Mouse (Mus musculus) left cerebral cortex, adult 18-20 months (tissue): Measurements from ENCODE around the gene Plbd2. TPM values are rescaled to one million over a fixed set of nuclear protein-coding genes. Genes with fewer than 3 reads are reported as not detected.

ENCODE experiments used
- DNase-seq, 2 experiments: peaks; one replicate each; pipeline ENCODE4 v3.0.0; 2021 to 2022; ENCODE audit warnings: low spot score in 2 of 2, mixed read lengths in 1 of 2
- total RNA-seq, 2 experiments: library from RNA; stranded (reverse); gene quantifications; 2 replicates each; pipeline ENCODE4 v1.2.3; 2021

The Plbd2 gene
- total RNA-seq, 2 experiments from 2014 or later = 54.5 to 57.2 TPM

DNA sequence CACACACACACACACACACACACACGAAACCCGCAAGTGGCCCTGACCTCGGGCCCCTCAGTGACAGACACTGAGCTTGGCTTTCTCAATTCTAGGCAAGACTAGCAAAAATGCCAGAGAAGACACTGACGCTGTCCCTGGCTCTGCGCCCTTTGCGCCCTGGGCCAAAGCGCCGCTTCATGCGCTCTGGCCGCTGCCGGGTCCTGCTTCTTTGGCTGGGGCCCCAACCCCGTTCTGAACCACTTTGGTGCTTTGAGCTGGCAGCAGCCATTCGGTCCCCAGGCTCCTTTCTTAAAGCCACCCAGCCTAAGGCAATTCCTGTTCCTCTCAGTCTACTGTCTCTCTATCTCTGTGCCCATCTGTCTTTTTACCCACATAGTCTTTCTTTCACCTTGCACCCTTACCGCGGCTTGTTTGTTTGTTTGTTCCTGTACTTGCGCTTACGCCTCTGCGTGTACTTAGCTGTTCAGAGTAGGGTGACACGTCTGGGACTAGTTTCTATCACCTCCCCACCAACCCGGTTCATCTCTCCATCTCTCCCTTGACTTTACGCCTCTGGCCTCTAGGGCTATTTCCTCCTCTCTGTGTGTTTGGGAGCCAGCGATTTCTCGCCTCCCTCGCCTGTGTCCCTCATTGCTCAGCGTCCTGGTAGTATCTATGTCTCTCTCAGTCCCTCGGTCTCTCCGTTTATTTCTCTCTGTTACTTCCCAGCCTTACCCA, 64.3 kb downstream of the Plbd2 start:
- DNase-seq = no peak

DNA sequence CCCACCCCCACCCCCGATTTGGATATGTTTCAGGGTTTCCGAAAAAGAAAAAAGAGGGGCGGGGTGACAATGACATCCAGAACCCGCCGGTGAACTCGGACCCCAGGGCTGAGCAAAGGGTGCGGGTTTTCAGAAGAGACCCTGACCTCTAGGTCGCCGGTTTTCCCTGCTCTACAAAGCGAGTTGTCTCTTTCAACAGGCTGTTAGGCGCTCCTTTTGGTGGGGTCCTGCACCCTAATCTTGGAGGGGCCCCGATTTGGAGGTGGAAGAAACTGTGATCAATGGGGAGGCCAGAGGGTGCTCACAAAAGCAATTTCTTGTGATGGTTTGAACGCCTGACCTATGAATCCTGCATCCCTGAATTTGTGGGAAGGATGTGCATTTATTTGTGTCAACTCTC, 65.0 kb downstream of the Plbd2 start:
- no peak for DNase-seq

DNA sequence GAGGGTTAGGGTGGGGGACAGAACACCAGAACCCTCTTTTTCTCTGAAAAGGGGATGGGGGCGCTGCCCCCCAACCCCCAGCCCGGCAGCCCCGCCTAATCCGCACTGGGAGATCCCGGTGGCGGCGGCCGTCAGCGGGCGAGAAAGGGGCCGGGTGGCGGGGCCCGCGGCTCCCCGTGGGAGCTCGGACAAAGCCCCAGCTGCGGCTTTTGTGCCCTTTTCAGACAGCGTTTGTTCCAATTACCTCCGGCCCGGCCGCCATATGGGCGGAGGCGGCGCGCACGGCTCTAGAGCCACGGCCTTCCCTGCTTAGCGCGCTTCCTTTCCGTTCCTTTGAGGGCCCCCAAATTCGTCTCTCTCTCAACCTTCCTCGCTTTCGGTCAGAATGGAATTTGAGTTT, 65.4 kb downstream of the Plbd2 start:
- DNase-seq = no peak

DNA sequence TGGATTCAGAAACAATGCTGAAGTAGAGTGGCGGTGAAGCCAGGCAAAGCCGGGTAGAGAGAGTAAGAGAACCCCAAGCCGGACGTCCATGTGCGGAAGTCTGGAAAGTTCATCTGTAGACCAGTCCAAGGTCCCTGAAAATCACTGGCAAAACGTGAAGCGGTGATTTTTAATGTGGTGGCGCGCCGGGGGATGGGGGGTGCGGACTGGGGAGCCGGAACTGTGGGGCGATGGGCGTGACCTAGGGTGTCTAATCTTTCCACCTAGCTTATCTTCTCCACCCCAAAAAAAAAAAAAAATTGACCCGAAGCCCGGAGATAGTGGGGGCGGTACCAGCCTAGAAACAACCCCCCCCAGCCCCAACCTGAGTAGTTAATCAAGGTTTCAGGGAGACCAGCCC, 65.9 kb downstream of the Plbd2 start:
- no peak for DNase-seq

DNA sequence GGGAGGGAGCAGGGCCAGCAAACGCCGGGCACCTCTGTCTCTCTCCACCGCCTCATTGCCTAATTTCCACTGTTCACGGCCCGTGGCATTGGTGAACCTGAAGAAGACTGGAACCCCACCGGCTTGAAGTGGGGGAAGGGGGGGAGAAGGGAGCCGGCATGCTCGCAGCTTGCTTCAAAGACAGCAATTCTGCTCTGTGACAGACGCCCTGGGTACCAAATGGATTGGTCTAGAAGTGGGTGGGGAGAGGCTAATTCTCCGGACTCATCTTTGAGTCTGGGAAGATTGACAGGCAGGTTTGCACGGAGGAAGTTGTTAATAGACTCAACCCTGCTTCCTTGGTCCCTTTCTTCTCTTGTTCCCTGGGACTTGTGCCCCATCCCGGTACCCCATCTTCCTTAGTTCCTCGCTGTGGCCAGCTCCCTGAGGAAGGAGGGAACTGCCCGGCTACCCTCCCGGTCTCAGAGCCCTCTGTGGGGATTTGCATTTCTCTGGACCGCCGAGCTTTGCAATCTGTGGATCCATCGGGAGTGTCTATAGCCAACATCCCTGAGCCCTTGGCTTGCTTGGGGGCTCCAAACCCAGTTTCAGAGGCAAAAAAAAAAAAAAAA, 66.4 kb downstream of the Plbd2 start:
- DNase-seq = no peak

DNA sequence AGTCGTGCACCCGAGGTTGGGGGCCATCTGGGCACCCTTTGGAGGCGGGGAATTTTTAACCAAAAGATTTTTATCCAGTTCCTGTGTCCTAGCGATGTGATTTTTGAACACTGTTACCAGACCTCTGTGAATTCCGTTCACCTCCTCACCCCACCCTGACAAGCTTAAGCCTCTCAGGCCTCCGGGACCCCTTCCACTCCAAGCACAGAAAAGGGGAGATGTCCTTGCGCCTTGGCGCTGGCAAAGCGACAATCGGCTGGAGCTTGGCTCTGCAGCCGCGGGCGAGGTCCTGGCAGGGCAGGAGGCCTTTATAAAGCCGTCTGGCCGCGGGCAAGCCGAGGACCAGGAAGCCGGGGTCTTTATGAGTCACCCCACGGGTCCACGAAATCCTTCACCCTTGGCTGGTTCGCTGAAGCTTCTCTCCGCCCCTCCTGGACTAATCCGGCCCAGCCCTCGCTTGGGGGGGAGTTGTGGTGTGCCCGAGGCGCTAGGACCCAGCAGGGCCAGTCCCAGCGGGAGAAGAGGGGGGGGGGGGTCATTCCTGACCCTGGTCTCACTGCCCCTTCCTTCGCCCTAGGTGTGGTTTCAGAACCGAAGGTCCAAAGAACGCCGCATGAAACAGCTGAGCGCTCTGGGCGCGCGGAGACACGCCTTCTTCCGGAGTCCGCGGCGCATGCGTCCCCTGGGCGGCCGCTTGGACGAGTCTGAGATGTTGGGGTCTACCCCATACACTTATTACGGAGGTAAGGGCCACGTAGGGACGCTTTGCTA, 67.5 kb downstream of the Plbd2 start:
- no peak for DNase-seq

DNA sequence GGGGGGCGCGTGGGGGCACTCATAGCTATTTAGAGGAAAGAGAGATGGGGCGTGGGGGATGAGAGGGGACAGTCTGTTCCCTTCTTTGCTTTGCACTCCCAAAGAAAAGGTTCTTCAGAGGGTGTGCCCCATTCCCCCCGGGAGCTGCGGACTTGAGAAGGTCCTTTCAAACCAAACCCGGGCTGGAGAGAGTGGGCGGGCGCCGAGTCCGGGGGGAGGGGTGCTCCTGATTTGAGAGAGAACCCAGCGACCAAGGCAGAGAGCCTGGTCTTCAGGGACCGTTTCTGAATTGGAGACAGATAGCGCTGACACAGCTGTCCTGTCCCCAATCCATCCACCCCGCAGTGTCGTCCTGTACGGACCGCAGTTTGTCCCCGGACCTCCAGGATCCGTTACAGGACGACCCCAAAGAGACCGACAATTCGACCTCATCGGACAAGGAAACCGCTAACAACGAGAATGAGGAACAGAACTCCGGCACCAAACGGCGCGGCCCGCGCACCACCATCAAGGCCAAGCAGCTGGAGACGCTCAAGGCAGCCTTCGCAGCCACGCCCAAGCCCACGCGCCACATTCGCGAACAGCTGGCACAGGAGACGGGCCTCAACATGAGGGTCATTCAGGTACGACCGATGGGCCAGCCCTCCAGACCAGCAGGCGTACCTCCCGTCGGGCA, 68.3 kb downstream of the Plbd2 start:
- DNase-seq = no peak

DNA sequence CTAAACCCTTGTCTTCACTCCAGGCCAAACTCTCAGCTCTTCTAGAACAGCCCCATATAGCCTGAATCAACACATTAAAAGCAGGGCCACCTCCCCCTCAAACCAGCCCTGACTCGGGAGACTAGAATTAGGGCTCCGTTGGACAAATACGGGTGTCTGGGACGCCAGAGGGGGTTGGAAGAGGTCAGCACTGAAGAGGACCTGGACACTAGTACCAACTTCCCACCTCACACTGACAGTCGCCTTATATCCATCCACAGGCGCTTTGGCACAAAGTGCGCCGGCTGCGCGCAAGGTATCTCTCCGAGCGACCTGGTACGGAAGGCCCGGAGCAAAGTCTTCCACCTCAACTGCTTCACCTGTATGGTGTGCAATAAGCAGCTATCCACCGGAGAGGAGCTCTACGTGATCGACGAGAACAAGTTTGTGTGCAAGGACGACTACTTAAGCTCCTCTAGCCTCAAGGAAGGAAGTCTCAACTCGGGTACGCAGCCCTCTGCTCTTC, 69.1 kb downstream of the Plbd2 start:
- DNase-seq = no peak

Other genes starting within 250 kb of the Plbd2 start
- gene Lhx5, start 71.9 kb downstream of the Plbd2 start, total RNA-seq = not detected
- gene Sdsl, start 30.8 kb downstream of the Plbd2 start, total RNA-seq = 1 to 10 TPM; 7.9 to 8.6 TPM
- gene Sds, start 27.1 kb downstream of the Plbd2 start, total RNA-seq = not detected
- gene Slc8b1, start 7.5 kb upstream of the Plbd2 start, total RNA-seq = 1 to 10 TPM; 5.8 to 8.1 TPM
- 10 to 100 TPM; 34.9 to 35.8 TPM for gene Tpcn1, start 85.0 kb upstream of the Plbd2 start, total RNA-seq
- 1 to 10 TPM in 1 of 2 experiments, under 1 TPM in 1; 0.70 to 1.3 TPM for gene Iqcd, start 85.4 kb upstream of the Plbd2 start, total RNA-seq
- gene Rita1, start 109.0 kb upstream of the Plbd2 start, total RNA-seq = 10 to 100 TPM; 28.7 to 31.0 TPM
- 10 to 100 TPM; 34.0 to 41.6 TPM for gene Ddx54, start 109.1 kb upstream of the Plbd2 start, total RNA-seq
- not detected for gene Cfap73, start 130.6 kb upstream of the Plbd2 start, total RNA-seq
- 10 to 100 TPM; 70.5 to 83.0 TPM for gene Rasal1, start 145.2 kb upstream of the Plbd2 start, total RNA-seq
- gene Dtx1, start 208.3 kb upstream of the Plbd2 start, total RNA-seq = 10 to 100 TPM; 73.1 to 78.8 TPM
- under 1 TPM in 1 of 2 experiments, not detected in 1; 0.26 TPM for gene Oas2, start 246.2 kb upstream of the Plbd2 start, total RNA-seq